Mouse (Mus musculus): Measurements from ENCODE around the gene Lzic. TPM values are rescaled to one million over a fixed set of nuclear protein-coding genes. Genes with fewer than 3 reads are reported as not detected.

The Lzic gene
- total and polyA plus RNA-seq, 3 experiments = 25.0 to 26.2 TPM; not detected in 1

GRCm38 (mm10) chr4:149445868-149446267 is 39.2 kb upstream of the Lzic start (continued):
- TF ChIP-seq EP300 (IDR thresholded peaks at IDR 0.05; ENCODE audit: low read depth in 1 of 2, low read length in 2 of 2) (no peak), MXI1 (IDR thresholded peaks at IDR 0.05; ENCODE audit: low read depth, low read length) (no peak), USF1 (IDR thresholded peaks at IDR 0.05; ENCODE audit: low read depth, low read length) (no peak), E2F4 (IDR thresholded peaks at IDR 0.05; ENCODE audit: borderline replicate concordance, low read depth, low read length) (no peak), MYB (IDR thresholded peaks at IDR 0.05; ENCODE audit: low read depth, low read length) (no peak), NELFE (IDR thresholded peaks at IDR 0.05; ENCODE audit: low read depth, low read length) (no peak), POLR2AphosphoS5 (IDR thresholded peaks at IDR 0.05; ENCODE audit: borderline replicate concordance, low read depth, low read length) (no peak), POLR2AphosphoS2 (IDR thresholded peaks at IDR 0.05; ENCODE audit: low read length) (no peak)

GRCm38 (mm10) chr4:149446309-149446708 is 38.7 kb upstream of the Lzic start:
- Histone ChIP-seq H3K27me3 (ENCODE audit: control insufficient read depth in 1 of 2, insufficient read depth in 2 of 2, low read length in 2 of 2) (no peaks in the 10 kb centered on the region), H3K27ac (ENCODE audit: control insufficient read depth, low read depth, low read length) (peak overlapping the region; percentile 67), H3K36me3 (ENCODE audit: control insufficient read depth in 1 of 2, insufficient read depth in 2 of 2, low read length in 2 of 2) (peaks cover 0 to 13% of the 10 kb centered on the region in 2 experiments; a peak in 2 of 4 replicates), H3K4me3 (ENCODE audit: control insufficient read depth in 1 of 2, insufficient read depth in 1 of 2, low read depth in 2 of 2, low read length in 2 of 2) (peak overlapping the region; percentile 52 to 67), H3K4me1 (ENCODE audit: control insufficient read depth in 1 of 2, insufficient read depth in 2 of 2, low read length in 2 of 2) (peaks cover 4 to 10% of the 10 kb centered on the region in 2 experiments; a peak in 3 of 4 replicates), H3K9me3 (replicated peaks; ENCODE audit: insufficient read depth, low read length) (no peaks in the 10 kb centered on the region), H3K79me2 (ENCODE audit: control insufficient read depth, insufficient read depth, low read length, poor library complexity) (no peaks in the 10 kb centered on the region; the same call in 1 of the 2 replicates), H3K9ac (ENCODE audit: control insufficient read depth, low read depth, low read length, poor library complexity, severe bottlenecking) (peak overlapping the region; percentile 64)
- TF ChIP-seq MYB (IDR thresholded peaks at IDR 0.05; ENCODE audit: low read depth, low read length) (no peak), GATA1 (IDR thresholded peaks at IDR 0.05; ENCODE audit: low read depth, low read length) (peak; percentile 48; the same call in 1 of the 2 replicates)
- no peak for DNase-seq (ENCODE audit: low read depth, low spot score)

- no peak overlapping the region for H3K4me3 ChIP-seq (ENCODE audit: control insufficient read depth in 1 of 2, insufficient read depth in 1 of 2, low read depth in 2 of 2, low read length in 2 of 2)
- H3K9ac ChIP-seq (ENCODE audit: control insufficient read depth, low read depth, low read length, poor library complexity, severe bottlenecking) = no peak overlapping the region
- no peaks in the 10 kb centered on the region for H3K27me3 ChIP-seq (ENCODE audit: control insufficient read depth in 1 of 2, insufficient read depth in 2 of 2, low read length in 2 of 2)
- no peaks in the 10 kb centered on the region for H3K9me3 ChIP-seq (replicated peaks; ENCODE audit: insufficient read depth, low read length)
- no peak overlapping the region for H3K27ac ChIP-seq (ENCODE audit: control insufficient read depth, low read depth, low read length)
- H3K79me2 ChIP-seq (ENCODE audit: control insufficient read depth, insufficient read depth, low read length, poor library complexity) = no peaks in the 10 kb centered on the region
- no peak for DNase-seq (ENCODE audit: low read depth, low spot score)
- TF ChIP-seq POLR2AphosphoS2 (IDR thresholded peaks at IDR 0.05; ENCODE audit: low read length) = no peak
- no peak for TF ChIP-seq SIN3A (IDR thresholded peaks at IDR 0.05; ENCODE audit: low read length)
- no peak for TF ChIP-seq USF1 (IDR thresholded peaks at IDR 0.05; ENCODE audit: low read depth, low read length)
- TF ChIP-seq JUND (IDR thresholded peaks at IDR 0.05; ENCODE audit: low read depth, low read length) = no peak
- TF ChIP-seq CHD2 (IDR thresholded peaks at IDR 0.05; ENCODE audit: low read length) = no peak
- no peak for TF ChIP-seq NELFE (IDR thresholded peaks at IDR 0.05; ENCODE audit: low read depth, low read length)
- peaks cover 0 to 7% of the 10 kb centered on the region in 2 experiments; a peak in 2 of 4 replicates for H3K36me3 ChIP-seq (ENCODE audit: control insufficient read depth in 1 of 2, insufficient read depth in 2 of 2, low read length in 2 of 2)
- peaks cover 0 to 5% of the 10 kb centered on the region in 2 experiments; a peak in 2 of 4 replicates for H3K4me1 ChIP-seq (ENCODE audit: control insufficient read depth in 1 of 2, insufficient read depth in 2 of 2, low read length in 2 of 2)
Observed at GRCm38 (mm10) chr4:149450636-149451035, 34.4 kb upstream of the Lzic start.

GRCm38 (mm10) chr4:149453656-149454055 is 31.4 kb upstream of the Lzic start:
- Histone ChIP-seq H3K9ac (ENCODE audit: control insufficient read depth, low read depth, low read length, poor library complexity, severe bottlenecking) (no peak overlapping the region), H3K27me3 (ENCODE audit: control insufficient read depth in 1 of 2, insufficient read depth in 2 of 2, low read length in 2 of 2) (no peaks in the 10 kb centered on the region), H3K79me2 (ENCODE audit: control insufficient read depth, insufficient read depth, low read length, poor library complexity) (no peaks in the 10 kb centered on the region), H3K27ac (ENCODE audit: control insufficient read depth, low read depth, low read length) (no peak overlapping the region), H3K9me3 (replicated peaks; ENCODE audit: insufficient read depth, low read length) (no peaks in the 10 kb centered on the region), H3K4me1 (ENCODE audit: control insufficient read depth in 1 of 2, insufficient read depth in 2 of 2, low read length in 2 of 2) (no peaks in the 10 kb centered on the region), H3K4me3 (ENCODE audit: control insufficient read depth in 1 of 2, insufficient read depth in 1 of 2, low read depth in 2 of 2, low read length in 2 of 2) (no peak overlapping the region), H3K36me3 (ENCODE audit: control insufficient read depth in 1 of 2, insufficient read depth in 2 of 2, low read length in 2 of 2) (no peaks in the 10 kb centered on the region)
- peak; percentile 75 for DNase-seq (ENCODE audit: low read depth, low spot score)
- TF ChIP-seq ZKSCAN1 (IDR thresholded peaks at IDR 0.05; ENCODE audit: low read depth, low read length) (no peak), POLR2AphosphoS5 (IDR thresholded peaks at IDR 0.05; ENCODE audit: borderline replicate concordance, low read depth, low read length) (no peak), ELF1 (IDR thresholded peaks at IDR 0.05; ENCODE audit: low read depth, low read length) (no peak), EP300 (IDR thresholded peaks at IDR 0.05; ENCODE audit: low read depth in 1 of 2, low read length in 2 of 2) (no peak), USF2 (IDR thresholded peaks at IDR 0.05; ENCODE audit: borderline replicate concordance in 1 of 2, insufficient read depth in 1 of 2, low read depth in 1 of 2, low read length in 2 of 2) (no peak), TBP (IDR thresholded peaks at IDR 0.05; ENCODE audit: low read depth, low read length) (no peak), MYC (IDR thresholded peaks at IDR 0.05; ENCODE audit: low read depth, low read length) (peak; percentile 78), MAX (IDR thresholded peaks at IDR 0.05; ENCODE audit: low read length) (no peak), USF1 (IDR thresholded peaks at IDR 0.05; ENCODE audit: low read depth, low read length) (no peak), MAFK (IDR thresholded peaks at IDR 0.05; ENCODE audit: borderline replicate concordance, low read depth, low read length) (no peak), CTCF (IDR thresholded peaks at IDR 0.05 in 2 of 3, conservative IDR thresholded peaks at IDR 0.05 in 1 of 3; ENCODE audit: control insufficient read depth in 1 of 3, insufficient read depth in 1 of 3, low read depth in 2 of 3, low read length in 3 of 3, poor library complexity in 1 of 3, severe bottlenecking in 1 of 3) (peak; percentile 74 to 82 (median 74)), BHLHE40 (IDR thresholded peaks at IDR 0.05; ENCODE audit: borderline replicate concordance, low read depth, low read length) (no peak), HCFC1 (IDR thresholded peaks at IDR 0.05; ENCODE audit: low read depth, low read length) (no peak), E2F4 (IDR thresholded peaks at IDR 0.05; ENCODE audit: borderline replicate concordance, low read depth, low read length) (no peak), RAD21 (IDR thresholded peaks at IDR 0.05; ENCODE audit: low read depth, low read length) (peak; percentile 53), MXI1 (IDR thresholded peaks at IDR 0.05; ENCODE audit: low read depth, low read length) (no peak)
